In genomic region chr10:77255231-77255630, GRCm38 (mm10) we compare ENCODE assay signal across 23 mouse cellular contexts. TPM values are rescaled to one million over a fixed set of nuclear protein-coding genes. Genes with fewer than 3 reads are reported as not detected.
DNase-seq lines count a peak whose midpoint lies in the region; ATAC-seq lines count a peak whose summit lies in the region.
"Had no signal": no experiment of that assay in that cellular context is flagged by ENCODE, and none has a peak within 500 bp of the region (broad histone marks: within the 10 kb centered on the region; RNA-seq: fewer than 3 reads in every experiment).

No protein-coding gene starts in this region.

- peaks cover 39% of the 10 kb centered on the region for H3K4me1 ChIP-seq in limb, embryonic 15.5 days
- H3K4me1 ChIP-seq in forebrain, embryonic 12.5 days: peaks cover 29% of the 10 kb centered on the region
- peaks cover 41% of the 10 kb centered on the region for H3K4me1 ChIP-seq in neural tube, embryonic 15.5 days

- no peak overlapping the region for H3K4me3 ChIP-seq in limb, embryonic 15.5 days
- H3K4me3 ChIP-seq in forebrain, embryonic 12.5 days (replicated peaks): no peak overlapping the region
- H3K4me3 ChIP-seq in neural tube, embryonic 15.5 days (replicated peaks): no peak overlapping the region
- H3K4me3 ChIP-seq: gastrocnemius, adult 2 months; layer of hippocampus, adult 2 months; liver, embryonic 15.5 days; lung, embryonic 15.5 days; megakaryocyte, embryonic 14.5 days; midbrain, embryonic 15.5 days; neural tube, embryonic 13.5 days had no signal

- H3K9me3 ChIP-seq in limb, embryonic 15.5 days: no peaks in the 10 kb centered on the region
- no peaks in the 10 kb centered on the region for H3K9me3 ChIP-seq in forebrain, embryonic 12.5 days
- H3K9me3 ChIP-seq in neural tube, embryonic 15.5 days (replicated peaks): no peaks in the 10 kb centered on the region
- H3K9me3 ChIP-seq: liver, embryonic 15.5 days; lung, embryonic 15.5 days; megakaryocyte, embryonic 14.5 days; midbrain, embryonic 15.5 days; neural tube, embryonic 13.5 days had no signal

- 78% methylated on average over 3 of the region's 3 CpGs for WGBS in limb, embryonic 15.5 days
- WGBS in forebrain, embryonic 12.5 days: 74% methylated on average over 3 of the region's 3 CpGs
- 72% methylated on average over 3 of the region's 3 CpGs for WGBS in neural tube, embryonic 15.5 days

- H3K4me2 ChIP-seq in limb, embryonic 15.5 days: no peak overlapping the region
- no peak overlapping the region for H3K4me2 ChIP-seq in forebrain, embryonic 12.5 days
- no peak overlapping the region for H3K4me2 ChIP-seq in neural tube, embryonic 15.5 days
- H3K4me2 ChIP-seq: heart, embryonic 11.5 days; liver, embryonic 15.5 days; lung, embryonic 15.5 days; midbrain, embryonic 15.5 days; neural tube, embryonic 13.5 days had no signal

- H3K27me3 ChIP-seq in limb, embryonic 15.5 days: 0 out of 2 replicates have a peak, but pooled peaks cover 3% of the 10 kb centered on the region
- H3K27me3 ChIP-seq in forebrain, embryonic 12.5 days: 0 out of 2 replicates have a peak, but pooled peaks cover 4% of the 10 kb centered on the region
- no peaks in the 10 kb centered on the region for H3K27me3 ChIP-seq in neural tube, embryonic 15.5 days (replicated peaks)
- H3K27me3 ChIP-seq: lung, embryonic 15.5 days; megakaryocyte, embryonic 14.5 days; midbrain, embryonic 15.5 days; neural tube, embryonic 13.5 days had no signal

- no peak for ATAC-seq in limb, embryonic 15.5 days (ENCODE audit: insufficient number of reproducible peaks, low FRiP score, low TSS enrichment, low read depth)
- ATAC-seq in forebrain, embryonic 12.5 days (ENCODE audit: low FRiP score): no peak
- no peak for ATAC-seq in neural tube, embryonic 15.5 days (ENCODE audit: low FRiP score)
- ATAC-seq: forebrain, embryonic 14.5 days; midbrain, embryonic 15.5 days had no signal

- no peaks in the 10 kb centered on the region for H3K36me3 ChIP-seq in limb, embryonic 15.5 days
- no peaks in the 10 kb centered on the region for H3K36me3 ChIP-seq in forebrain, embryonic 12.5 days (replicated peaks)
- H3K36me3 ChIP-seq in neural tube, embryonic 15.5 days: no peaks in the 10 kb centered on the region
- H3K36me3 ChIP-seq: liver, embryonic 15.5 days; lung, embryonic 15.5 days; midbrain, embryonic 15.5 days; neural tube, embryonic 13.5 days had no signal

- intact Hi-C loops in heart, postnatal 10 days (cut with DNase I): no loop called here

- peak overlapping the region; percentile 77; the same call in 1 of the 2 replicates for H3K27ac ChIP-seq in limb, embryonic 15.5 days
- H3K27ac ChIP-seq in forebrain, embryonic 12.5 days: no peak overlapping the region
- H3K27ac ChIP-seq in neural tube, embryonic 15.5 days (replicated peaks): no peak overlapping the region
- H3K27ac ChIP-seq: gastrocnemius, adult 2 months; layer of hippocampus, adult 2 months; liver, embryonic 15.5 days; lung, embryonic 15.5 days; midbrain, embryonic 15.5 days; neural tube, embryonic 13.5 days had no signal

- no peak overlapping the region for H3K9ac ChIP-seq in limb, embryonic 15.5 days
- H3K9ac ChIP-seq in forebrain, embryonic 12.5 days: no peak overlapping the region
- no peak overlapping the region for H3K9ac ChIP-seq in neural tube, embryonic 15.5 days (replicated peaks)
- H3K9ac ChIP-seq: liver, embryonic 15.5 days; lung, embryonic 15.5 days; midbrain, embryonic 15.5 days; neural tube, embryonic 13.5 days had no signal

- peak; percentile 85 for DNase-seq in heart, adult 11 months
- DNase-seq in heart, postnatal 10 days: no peak
- peak; percentile 32 for DNase-seq in testis, postnatal 10 days (ENCODE audit: low spot score)
- no peak for DNase-seq in testis, postnatal 14 days (ENCODE audit: low spot score)
- DNase-seq: adrenal gland, postnatal 36 days; cerebellum, postnatal 10 days; gastrocnemius, adult 2 months; kidney, adult 2 months; kidney, postnatal 14 days; layer of hippocampus, postnatal 36 days; liver; lung, postnatal 36 days had no signal

RNA-seq across cellular contexts. Expression of gene Pofut2, which starts 3.8 kb away (rescaled TPM):
- 10 to 100 TPM; 60.3 to 61.0 TPM for total RNA-seq in heart, postnatal 10 days (2021)
- polyA plus RNA-seq in limb, embryonic 15.5 days (2015; fragmentation: Nextera tagmentation; extraction: Ambion mirVana): 187 and 210 TPM in 2 replicates
- polyA plus RNA-seq in forebrain, embryonic 12.5 days (2016; fragmentation: Nextera tagmentation; extraction: Ambion mirVana): 65.8 and 66.4 TPM in 2 replicates
- polyA plus RNA-seq in neural tube, embryonic 15.5 days (2015; fragmentation: Nextera tagmentation; extraction: Ambion mirVana): 57.5 and 63.9 TPM in 2 replicates

Comparison
In these comparisons a context has a peak if more than half of its experiments do, and no peak if none do; other contexts are left out.
1. DNase-seq: peak in heart, adult 11 months (single experiment) and testis, postnatal 10 days (single experiment); none in heart, postnatal 10 days (0 of 2) and testis, postnatal 14 days (single experiment).